Mouse (Mus musculus): ENCODE data around the gene Kcnrg. TPM values are rescaled to one million over a fixed set of nuclear protein-coding genes. Genes with fewer than 3 reads are reported as not detected.
"Not testable (repeated sequence)": the region's sequence is repeated elsewhere in the genome, so short reads cannot be mapped to it uniquely, and the experiment has no call there.

The Kcnrg gene
- 0.57 and 0.72 TPM in 2 replicates for polyA plus RNA-seq (2015; fragmentation: Nextera tagmentation; extraction: Ambion mirVana)

DNA sequence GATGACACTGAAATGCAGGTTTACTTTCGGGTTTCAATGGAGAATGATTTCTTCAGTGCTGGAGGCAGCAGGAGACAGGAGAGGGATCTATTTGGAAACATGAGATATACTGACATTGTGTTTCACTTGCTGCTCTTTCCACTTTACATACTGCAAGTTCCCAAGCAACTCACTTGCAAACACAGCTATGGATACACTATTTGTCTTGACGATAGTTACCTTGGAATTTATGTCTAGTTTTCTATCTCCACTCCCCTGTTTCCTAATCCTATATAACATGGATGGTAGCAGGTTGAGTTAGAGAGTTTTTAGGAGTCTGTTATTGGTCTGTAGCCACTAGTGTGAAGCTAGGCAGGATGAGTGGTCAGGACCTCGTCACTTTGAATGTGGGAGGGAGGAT is at the start of gene Kcnrg:
Kcnrg (plus strand) TSS at position 301 of the 400 bp plus-strand sequence.
- ATAC-seq (replicated peaks; ENCODE audit: low FRiP score): no peak
- H3K4me3 ChIP-seq (replicated peaks): no peak within 1 kb of the TSS
- H3K4me2 ChIP-seq: no peak within 1 kb of the TSS
- peaks cover 28% of the 10 kb centered on the region for H3K36me3 ChIP-seq
- H3K27me3 ChIP-seq: no peaks in the 10 kb centered on the region
- H3K9ac ChIP-seq: no peak within 1 kb of the TSS
- no peaks in the 10 kb centered on the region for H3K9me3 ChIP-seq (replicated peaks)
- WGBS: 78% methylated on average over 3 of the region's 3 CpGs
- H3K27ac ChIP-seq: no peak within 1 kb of the TSS
- no peaks in the 10 kb centered on the region for H3K4me1 ChIP-seq

DNA sequence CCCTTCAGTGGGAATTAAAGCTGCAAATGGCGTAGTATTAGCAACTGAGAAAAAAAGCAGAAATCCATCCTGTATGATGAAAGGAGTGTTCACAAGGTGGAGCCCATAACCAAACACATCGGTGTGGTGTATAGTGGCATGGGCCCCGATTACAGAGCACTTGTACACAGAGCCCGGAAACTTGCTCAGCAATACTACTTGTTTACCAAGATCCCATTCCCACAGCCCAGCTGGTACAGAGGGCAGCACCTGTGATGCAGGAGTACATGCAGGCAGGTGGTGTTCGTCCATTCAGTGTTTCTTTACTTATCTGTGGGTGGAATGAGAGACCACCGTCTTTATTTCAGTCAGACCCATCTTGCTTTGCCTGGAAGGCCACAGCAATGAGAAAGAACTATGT is 48.4 kb upstream of the Kcnrg start:
- Histone ChIP-seq H3K36me3 (no peaks in the 10 kb centered on the region), H3K4me3 (replicated peaks) (no peak overlapping the region), H3K27ac (no peak overlapping the region), H3K4me2 (no peak overlapping the region), H3K4me1 (peaks cover 11% of the 10 kb centered on the region; the same call in 1 of the 2 replicates), H3K9me3 (replicated peaks) (peaks cover 4% of the 10 kb centered on the region; the same call in 1 of the 2 replicates), H3K9ac (no peak overlapping the region), H3K27me3 (no peaks in the 10 kb centered on the region)
- WGBS: 87% methylated on average over 6 of the region's 6 CpGs
- no peak for ATAC-seq (replicated peaks; ENCODE audit: low FRiP score)

DNA sequence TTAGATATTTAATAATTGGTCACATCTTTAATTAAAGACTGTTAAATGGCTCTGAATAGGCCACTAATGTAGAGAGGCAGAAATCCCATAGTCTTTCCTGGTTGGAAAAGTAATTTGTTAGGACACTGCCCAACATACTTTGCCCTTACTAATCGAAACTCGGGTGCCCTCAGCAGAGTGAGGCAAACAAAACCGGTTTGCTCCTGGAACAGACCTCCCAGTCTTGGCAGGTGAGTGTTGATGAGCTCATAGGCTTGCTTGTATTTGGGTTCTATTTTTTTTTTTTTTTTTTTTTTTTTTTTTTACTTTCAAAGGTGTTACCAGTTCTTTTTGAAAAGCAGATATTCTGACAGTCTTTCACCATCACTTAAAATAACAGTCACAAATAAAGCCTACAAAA is 47.4 kb upstream of the Kcnrg start:
- Histone ChIP-seq H3K4me3 (replicated peaks) (no peak overlapping the region), H3K27ac (no peak overlapping the region), H3K36me3 (no peaks in the 10 kb centered on the region), H3K27me3 (no peaks in the 10 kb centered on the region), H3K9me3 (replicated peaks) (peaks cover 4% of the 10 kb centered on the region; the same call in 1 of the 2 replicates), H3K9ac (no peak overlapping the region), H3K4me1 (peaks cover 11% of the 10 kb centered on the region; the same call in 1 of the 2 replicates), H3K4me2 (no peak overlapping the region)
- ATAC-seq (replicated peaks; ENCODE audit: low FRiP score): no peak
- WGBS: 78% methylated on average over 3 of the region's 3 CpGs

DNA sequence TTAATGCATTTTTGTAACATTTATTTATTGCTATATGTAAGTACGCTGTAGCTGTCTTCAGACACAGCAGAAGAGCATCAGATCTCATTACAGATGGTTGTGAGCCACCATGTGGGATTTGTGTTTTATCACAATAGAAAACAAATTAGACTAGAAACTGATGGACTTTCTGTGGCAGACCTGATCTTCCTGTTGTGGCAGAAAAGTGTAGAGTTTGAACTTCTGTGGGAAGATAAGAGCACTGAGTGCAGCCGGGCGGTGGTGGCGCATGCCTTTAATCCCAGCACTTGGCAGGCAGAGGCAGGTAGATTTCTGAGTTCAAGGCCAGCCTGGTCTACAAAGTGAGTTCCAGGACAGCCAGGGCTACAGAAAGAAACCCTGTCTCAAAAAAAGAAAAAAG is 41.0 kb upstream of the Kcnrg start:
- H3K9ac ChIP-seq; H3K4me1 ChIP-seq; H3K27me3 ChIP-seq; H3K36me3 ChIP-seq; ATAC-seq (replicated peaks; ENCODE audit: low FRiP score); H3K9me3 ChIP-seq (replicated peaks); H3K4me2 ChIP-seq; H3K4me3 ChIP-seq (replicated peaks); H3K27ac ChIP-seq: not testable (repeated sequence)
- 97% methylated on average over 4 of the region's 4 CpGs for WGBS

DNA sequence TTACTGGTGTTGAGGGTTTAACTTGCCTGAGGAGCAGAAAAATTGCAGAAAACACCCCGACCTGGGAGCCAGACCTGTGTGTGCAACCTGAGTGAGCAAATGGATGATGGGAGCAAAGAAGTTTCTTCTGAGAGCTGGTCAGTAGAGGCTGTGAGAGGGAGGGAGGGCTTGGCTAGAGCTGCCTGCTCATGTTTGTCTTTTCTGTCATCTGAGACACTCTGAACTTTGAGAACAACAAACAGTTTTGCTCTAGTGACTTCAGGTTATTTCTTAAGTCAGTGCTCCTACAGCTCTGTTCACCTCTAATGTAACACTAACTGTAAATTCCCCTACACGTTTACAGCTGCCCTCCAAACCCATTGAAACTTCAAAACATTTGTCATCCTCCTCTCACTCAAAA is 37.9 kb upstream of the Kcnrg start:
- Histone ChIP-seq H3K4me2 (no peak overlapping the region), H3K9me3 (replicated peaks) (no peaks in the 10 kb centered on the region), H3K4me3 (replicated peaks) (no peak overlapping the region), H3K9ac (no peak overlapping the region), H3K4me1 (0 out of 2 replicates have a peak, but pooled peaks cover 3% of the 10 kb centered on the region), H3K27ac (no peak overlapping the region), H3K36me3 (no peaks in the 10 kb centered on the region), H3K27me3 (no peaks in the 10 kb centered on the region)
- 33% methylated on average over 2 of the region's 2 CpGs for WGBS
- ATAC-seq (replicated peaks; ENCODE audit: low FRiP score): peak; percentile 71

DNA sequence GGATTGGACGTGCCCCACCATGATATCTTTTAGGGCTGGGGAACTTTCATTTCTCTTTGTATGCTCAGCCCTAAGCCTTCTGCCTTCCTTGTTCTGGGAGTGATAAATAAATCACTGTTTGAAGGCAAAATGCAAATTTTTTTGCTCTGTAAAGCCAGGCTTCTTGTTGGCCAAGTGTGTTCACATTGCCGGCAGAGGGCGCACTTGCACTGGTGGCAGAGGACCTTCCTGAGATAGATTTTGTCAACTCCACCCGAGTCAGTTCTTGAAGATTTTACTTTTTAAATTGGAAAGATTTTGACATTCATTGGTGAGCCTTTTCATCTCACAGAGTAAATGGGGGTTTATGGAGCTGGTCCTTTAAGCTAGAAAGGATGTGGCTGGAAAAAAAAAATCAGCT is 35.9 kb upstream of the Kcnrg start:
- Histone ChIP-seq H3K4me3 (replicated peaks) (no peak overlapping the region), H3K27ac (no peak overlapping the region), H3K27me3 (no peaks in the 10 kb centered on the region), H3K9me3 (replicated peaks) (no peaks in the 10 kb centered on the region), H3K9ac (no peak overlapping the region), H3K36me3 (no peaks in the 10 kb centered on the region), H3K4me2 (peak overlapping the region; percentile 23; the same call in 1 of the 2 replicates), H3K4me1 (0 out of 2 replicates have a peak, but pooled peaks cover 3% of the 10 kb centered on the region)
- ATAC-seq (replicated peaks; ENCODE audit: low FRiP score): no peak
- WGBS: 12% methylated on average over 4 of the region's 4 CpGs

DNA sequence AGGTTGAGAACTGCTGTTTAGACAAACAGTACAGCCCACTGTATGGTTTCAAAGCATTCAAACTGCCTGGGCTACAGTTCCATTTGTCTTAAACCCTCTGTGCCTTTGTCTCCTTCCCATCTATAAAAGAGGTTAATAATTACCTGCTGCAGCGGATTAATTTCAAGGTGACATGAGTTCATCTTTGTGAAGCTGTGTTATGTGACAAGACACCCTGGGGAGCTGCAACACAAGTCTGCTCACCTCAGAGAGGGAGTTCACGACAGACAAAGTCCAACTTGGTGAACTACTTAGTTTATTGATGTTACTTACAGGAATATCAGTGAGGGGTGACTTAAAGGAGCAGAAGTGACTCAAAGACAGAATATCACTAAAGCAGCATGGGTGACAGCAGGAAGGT is 35.1 kb upstream of the Kcnrg start:
- H3K27me3 ChIP-seq: no peaks in the 10 kb centered on the region
- H3K9me3 ChIP-seq (replicated peaks): no peaks in the 10 kb centered on the region
- no peak overlapping the region for H3K9ac ChIP-seq
- no peak overlapping the region for H3K4me3 ChIP-seq (replicated peaks)
- H3K4me1 ChIP-seq: 0 out of 2 replicates have a peak, but pooled peaks cover 3% of the 10 kb centered on the region
- H3K27ac ChIP-seq: no peak overlapping the region
- H3K36me3 ChIP-seq: no peaks in the 10 kb centered on the region
- ATAC-seq (replicated peaks; ENCODE audit: low FRiP score): no peak
- 64% methylated on average over 2 of the region's 2 CpGs for WGBS
- H3K4me2 ChIP-seq: no peak overlapping the region

DNA sequence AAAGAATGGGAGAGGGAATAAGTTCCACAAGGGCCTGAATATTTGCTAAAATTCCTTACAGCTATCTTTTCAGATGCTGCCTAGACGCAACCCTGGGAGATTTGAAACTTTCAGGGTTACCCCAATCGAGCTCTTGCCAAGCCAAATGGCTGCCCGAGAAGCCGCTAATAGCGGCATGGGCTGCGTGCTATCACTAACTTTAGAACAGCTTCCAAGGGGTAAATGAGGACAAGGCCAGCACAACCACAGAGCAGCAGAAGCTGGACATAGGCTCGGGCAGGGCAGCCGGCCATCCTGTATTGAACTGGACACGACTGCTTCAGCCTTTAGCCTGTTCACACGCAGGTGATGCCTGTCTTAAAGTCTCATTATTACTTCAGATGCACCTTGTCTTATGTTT is 32.2 kb upstream of the Kcnrg start:
- Histone ChIP-seq H3K27ac (no peak overlapping the region), H3K4me1 (0 out of 2 replicates have a peak, but pooled peaks cover 3% of the 10 kb centered on the region), H3K9me3 (replicated peaks) (no peaks in the 10 kb centered on the region), H3K4me3 (replicated peaks) (no peak overlapping the region), H3K27me3 (no peaks in the 10 kb centered on the region), H3K4me2 (no peak overlapping the region), H3K36me3 (no peaks in the 10 kb centered on the region), H3K9ac (no peak overlapping the region)
- 86% methylated on average over 10 of the region's 10 CpGs for WGBS
- ATAC-seq (replicated peaks; ENCODE audit: low FRiP score): no peak

DNA sequence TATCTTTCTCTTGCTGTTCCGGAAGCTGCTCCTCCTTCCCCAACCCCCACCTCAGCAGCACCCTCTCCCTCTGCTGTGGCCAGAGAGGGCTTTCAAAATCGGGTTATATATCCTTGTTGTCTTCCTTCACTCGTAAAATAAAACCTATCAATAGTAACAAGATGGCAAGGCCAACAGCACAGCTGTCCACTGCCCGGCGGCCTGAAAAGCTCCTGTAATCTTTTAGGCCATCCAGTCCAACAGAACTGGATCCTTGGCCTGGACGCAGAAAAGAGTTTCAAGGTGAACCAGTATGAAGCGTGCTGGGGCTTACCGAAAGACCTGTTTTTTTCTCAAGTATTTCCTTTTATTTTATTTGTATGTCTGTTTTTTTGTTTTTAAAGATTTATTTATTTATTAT is 31.3 kb upstream of the Kcnrg start:
- H3K4me2 ChIP-seq: no peak overlapping the region
- ATAC-seq (replicated peaks; ENCODE audit: low FRiP score): no peak
- no peak overlapping the region for H3K27ac ChIP-seq
- H3K27me3 ChIP-seq: no peaks in the 10 kb centered on the region
- no peak overlapping the region for H3K4me3 ChIP-seq (replicated peaks)
- no peaks in the 10 kb centered on the region for H3K9me3 ChIP-seq (replicated peaks)
- H3K4me1 ChIP-seq: 0 out of 2 replicates have a peak, but pooled peaks cover 3% of the 10 kb centered on the region
- no peak overlapping the region for H3K9ac ChIP-seq
- 83% methylated on average over 8 of the region's 8 CpGs for WGBS
- no peaks in the 10 kb centered on the region for H3K36me3 ChIP-seq

DNA sequence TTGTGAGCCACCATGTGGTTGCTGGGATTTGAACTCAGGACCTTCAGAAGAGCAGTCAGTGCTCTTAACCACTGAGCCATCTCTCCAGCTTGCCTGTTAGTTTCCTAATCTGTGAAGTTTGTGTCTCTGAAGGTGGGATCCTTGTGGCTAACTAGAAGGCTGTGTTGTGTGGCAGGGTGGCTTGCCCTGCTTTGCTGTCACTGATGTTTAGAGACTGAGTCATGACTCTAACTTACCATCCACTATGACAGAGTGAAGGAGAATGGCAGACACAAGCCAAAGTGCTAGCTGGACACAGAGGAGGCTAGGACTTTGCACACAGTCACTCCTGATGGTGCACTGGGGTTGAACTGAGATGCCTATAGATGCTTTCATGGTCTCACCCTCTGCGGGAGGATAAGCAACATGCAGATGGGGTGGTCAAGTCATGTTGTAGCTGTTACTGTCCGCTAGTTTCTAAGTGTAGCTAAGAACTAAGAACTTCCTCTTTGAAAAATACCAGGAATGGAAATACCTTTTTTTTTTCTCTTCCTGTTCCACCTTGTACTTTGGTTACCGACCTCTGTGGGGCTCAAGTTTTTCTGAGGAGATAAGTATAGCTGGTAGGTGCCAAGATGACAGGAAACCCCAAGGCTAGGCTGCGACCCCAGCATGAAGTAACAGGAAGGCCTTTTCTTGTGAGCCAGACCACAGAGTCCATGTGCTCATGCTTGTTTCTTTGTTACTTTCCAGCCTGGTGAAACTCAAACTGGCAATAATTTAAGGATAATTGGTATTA is 17.8 kb upstream of the Kcnrg start:
- no peak overlapping the region for H3K27ac ChIP-seq
- no peak overlapping the region for H3K4me2 ChIP-seq
- H3K4me3 ChIP-seq (replicated peaks): no peak overlapping the region
- WGBS: 76% methylated on average over 4 of the region's 4 CpGs
- no peak overlapping the region for H3K9ac ChIP-seq
- H3K4me1 ChIP-seq: no peaks in the 10 kb centered on the region
- no peaks in the 10 kb centered on the region for H3K27me3 ChIP-seq
- H3K36me3 ChIP-seq: no peaks in the 10 kb centered on the region
- H3K9me3 ChIP-seq (replicated peaks): no peaks in the 10 kb centered on the region
- no peak for ATAC-seq (replicated peaks; ENCODE audit: low FRiP score)

DNA sequence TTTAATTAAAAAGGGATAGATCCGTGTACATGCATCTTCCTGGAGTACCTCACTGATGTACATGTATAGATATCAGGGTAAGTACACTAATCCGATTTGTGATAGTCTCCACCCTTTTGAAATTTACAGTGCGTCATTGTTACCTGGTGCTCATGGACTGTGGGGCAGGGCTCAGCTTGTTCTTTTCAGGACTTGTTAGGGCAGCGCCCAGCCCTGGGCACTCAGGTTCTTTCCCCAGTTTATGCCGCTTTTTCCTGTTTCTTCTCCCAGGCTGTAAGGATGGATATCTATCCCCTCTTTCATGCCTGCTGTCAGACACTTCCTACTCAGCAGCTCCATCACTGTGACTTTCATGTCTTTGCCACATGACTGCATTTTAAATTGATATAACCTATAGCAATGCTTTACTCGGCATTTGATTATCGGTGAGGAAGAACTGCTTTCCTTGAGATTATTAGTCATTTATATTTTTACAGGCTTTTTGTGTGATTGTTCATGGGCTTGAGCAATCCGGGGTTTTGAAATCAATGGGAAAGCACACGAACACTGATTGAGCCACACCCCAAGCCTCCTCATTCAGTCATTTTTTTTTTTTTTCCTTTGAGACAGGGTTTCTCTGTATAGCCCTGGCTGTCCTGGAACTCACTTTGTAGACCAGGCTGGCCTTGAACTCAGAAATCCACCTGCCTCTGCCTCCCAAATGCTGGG is 10.4 kb upstream of the Kcnrg start:
- Histone ChIP-seq H3K4me3 (replicated peaks) (no peak overlapping the region), H3K4me2 (no peak overlapping the region), H3K9me3 (replicated peaks) (no peaks in the 10 kb centered on the region), H3K27ac (no peak overlapping the region), H3K27me3 (no peaks in the 10 kb centered on the region), H3K9ac (no peak overlapping the region), H3K4me1 (peaks cover 8% of the 10 kb centered on the region), H3K36me3 (no peaks in the 10 kb centered on the region)
- 90% methylated on average over 9 of the region's 9 CpGs for WGBS
- ATAC-seq (replicated peaks; ENCODE audit: low FRiP score): no peak

DNA sequence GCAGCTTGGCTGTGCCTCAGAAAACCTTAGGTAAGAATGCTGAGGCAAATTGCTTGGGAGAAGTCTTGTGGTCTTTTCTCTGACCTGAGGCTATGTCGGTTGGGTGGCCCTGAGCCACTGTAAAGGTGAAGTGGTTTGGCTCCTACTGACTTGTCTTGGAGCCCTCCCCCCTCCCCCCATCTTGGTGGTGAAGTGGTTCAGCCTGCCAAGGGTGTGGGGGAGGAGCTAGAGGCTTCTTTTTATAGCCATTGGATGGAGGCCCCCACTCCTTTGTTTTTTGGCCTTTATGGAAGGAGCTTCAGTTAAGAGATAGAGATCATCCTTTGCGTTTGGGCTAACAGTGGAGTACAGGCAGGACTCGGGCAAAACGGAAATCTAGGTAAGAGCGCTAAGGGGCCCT is 9.3 kb upstream of the Kcnrg start, which contains the start of gene Trim13:
Trim13 (plus strand) TSS at position 280 of the 400 bp plus-strand sequence.
- no peak for ATAC-seq (replicated peaks; ENCODE audit: low FRiP score)
- H3K4me3 ChIP-seq (replicated peaks): peak within 1 kb of the TSS; percentile 81
- H3K9me3 ChIP-seq (replicated peaks): no peaks in the 10 kb centered on the region
- 60% methylated on average over 5 of the region's 5 CpGs for WGBS
- H3K9ac ChIP-seq: no peak within 1 kb of the TSS
- no peak within 1 kb of the TSS for H3K27ac ChIP-seq
- H3K4me1 ChIP-seq: peaks cover 8% of the 10 kb centered on the region
- peak within 1 kb of the TSS; percentile 65 for H3K4me2 ChIP-seq
- no peaks in the 10 kb centered on the region for H3K36me3 ChIP-seq
- no peaks in the 10 kb centered on the region for H3K27me3 ChIP-seq

Measured in kidney, embryonic 15.5 days (tissue).